Mouse (Mus musculus): Measurements from ENCODE around the gene Dlgap3.

Gene Dlgap3

GRCm38 (mm10) chr4:127278451-127279001, 109.5 kb downstream of the Dlgap3 start:
- DNase-seq, result peak; percentile 33 to 72

- DNase-seq, result no peak
Observed at GRCm38 (mm10) chr4:127279241-127279640, 110.2 kb downstream of the Dlgap3 start.
